Mouse (Mus musculus) natural killer cell, adult 2 months (primary cell): ENCODE measurements around the gene Pde11a.

Experiments
- DNase-seq, 2 experiments: peaks; one replicate each; pipeline ENCODE4 v3.0.0; 2022; ENCODE audit warnings: low spot score in 2 of 2

The Pde11a gene

DNA sequence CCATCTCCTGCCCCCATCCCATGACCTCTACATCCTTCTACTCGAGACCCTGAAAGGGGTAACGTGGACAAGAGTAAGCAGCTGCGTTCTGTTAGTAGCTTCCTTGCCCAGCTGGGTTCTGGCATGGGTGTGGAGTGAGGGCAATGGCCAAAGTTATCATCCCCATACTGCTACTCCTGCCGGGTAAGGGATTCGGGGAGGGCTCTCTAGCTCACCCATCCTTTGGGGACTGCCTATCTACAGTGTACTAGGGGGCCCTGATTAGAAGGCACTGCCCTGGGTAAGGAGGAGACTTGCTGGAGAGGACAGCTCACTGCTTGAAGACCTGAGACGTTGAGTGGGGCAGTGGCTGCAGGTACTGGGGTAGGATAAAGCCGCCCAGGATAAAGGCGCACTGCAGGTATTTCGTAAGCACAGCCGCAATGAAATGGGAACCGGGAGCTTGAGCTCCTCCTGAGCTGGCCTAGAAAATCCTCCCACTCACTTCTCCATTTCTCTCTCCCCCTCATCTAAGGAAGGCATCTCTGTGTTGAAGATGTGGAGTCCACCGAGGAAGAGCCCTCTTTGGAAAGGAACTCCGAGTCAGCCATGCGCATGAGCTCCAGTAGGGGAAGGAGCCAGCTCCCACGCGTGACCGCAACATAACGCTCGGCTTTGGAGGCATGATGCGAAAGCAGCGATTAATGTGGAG is 15.2 kb downstream of the Pde11a start:
- no peak for DNase-seq

DNA sequence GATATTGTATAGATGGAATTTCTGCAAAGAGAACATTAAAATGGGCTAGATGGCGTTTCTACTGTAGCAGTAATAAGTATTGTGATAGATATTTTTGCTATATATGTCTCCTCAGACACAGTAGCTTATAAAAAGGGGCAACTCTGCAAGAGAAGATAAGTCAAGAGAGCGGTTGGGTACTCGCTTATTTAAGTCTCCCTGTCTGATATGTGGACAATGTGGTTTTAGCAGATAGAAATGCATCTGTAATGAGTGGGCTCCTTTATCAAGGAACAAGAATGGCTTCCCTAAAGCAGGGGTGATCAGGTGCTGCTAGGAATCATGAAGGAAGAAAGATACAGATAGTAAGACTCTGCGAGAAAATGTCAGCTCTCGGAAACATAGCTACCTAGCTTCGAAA is 18.2 kb downstream of the Pde11a start:
- no peak for DNase-seq

DNA sequence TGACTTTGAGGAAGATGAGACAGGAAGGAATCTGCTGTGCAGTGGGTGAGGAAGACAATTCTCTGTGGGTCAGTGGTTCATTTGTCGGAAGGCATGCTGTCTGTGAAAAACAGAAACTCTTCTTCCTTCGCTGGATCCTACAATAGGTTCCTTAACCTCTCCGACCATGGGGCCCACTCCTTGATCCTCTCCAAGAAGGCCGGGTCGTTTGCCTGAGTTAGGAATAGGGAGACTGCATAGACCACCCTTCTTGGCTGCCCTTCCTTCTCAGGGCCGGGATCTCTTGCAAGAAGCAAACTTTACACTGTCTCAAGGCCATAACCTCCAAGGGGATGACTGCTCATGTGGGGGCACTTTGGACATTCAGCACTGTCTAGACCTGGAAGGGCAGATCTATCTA is 19.3 kb downstream of the Pde11a start:
- DNase-seq: no peak

DNA sequence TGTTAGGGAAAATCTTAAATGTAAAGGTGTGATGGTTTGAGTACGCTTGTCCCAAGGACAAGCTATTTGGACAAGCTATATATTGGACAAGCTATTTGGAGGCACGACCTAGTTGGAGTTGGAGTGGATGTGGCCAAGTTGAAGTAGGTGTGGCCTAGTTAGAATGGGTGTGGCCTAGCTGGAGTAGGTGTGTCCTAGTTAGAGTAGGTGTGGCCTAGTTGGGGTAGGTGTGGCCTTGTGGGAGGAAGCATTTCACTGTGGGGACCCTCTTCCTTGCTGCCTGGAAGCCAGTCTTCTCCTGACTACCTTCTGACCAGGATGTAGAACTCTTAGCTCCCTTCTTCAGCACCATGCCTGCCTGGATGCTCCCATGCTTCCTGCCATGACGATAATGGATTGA is 50.9 kb downstream of the Pde11a start:
- no peak for DNase-seq

DNA sequence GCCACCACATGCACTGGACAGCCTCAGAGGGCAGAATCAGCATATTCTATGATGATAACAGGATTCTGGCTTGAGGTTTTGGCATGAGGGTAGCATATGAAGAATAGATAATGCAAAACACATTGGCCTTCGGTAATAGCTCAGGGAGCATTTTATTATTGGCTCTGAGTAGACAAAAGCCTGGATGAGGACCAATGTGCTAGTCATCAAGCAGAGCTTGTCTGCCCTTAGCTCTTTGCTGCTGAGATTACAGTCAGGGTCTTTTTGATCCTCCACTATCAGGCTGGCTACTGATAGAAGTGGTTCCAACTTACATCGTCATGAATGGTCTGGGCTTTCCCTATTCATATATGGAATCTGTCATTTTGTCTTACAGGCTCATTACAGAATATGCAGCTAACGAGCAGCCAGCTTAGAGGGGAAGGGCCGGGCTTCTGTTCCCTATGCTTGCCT is 52.3 kb downstream of the Pde11a start:
- DNase-seq: no peak

DNA sequence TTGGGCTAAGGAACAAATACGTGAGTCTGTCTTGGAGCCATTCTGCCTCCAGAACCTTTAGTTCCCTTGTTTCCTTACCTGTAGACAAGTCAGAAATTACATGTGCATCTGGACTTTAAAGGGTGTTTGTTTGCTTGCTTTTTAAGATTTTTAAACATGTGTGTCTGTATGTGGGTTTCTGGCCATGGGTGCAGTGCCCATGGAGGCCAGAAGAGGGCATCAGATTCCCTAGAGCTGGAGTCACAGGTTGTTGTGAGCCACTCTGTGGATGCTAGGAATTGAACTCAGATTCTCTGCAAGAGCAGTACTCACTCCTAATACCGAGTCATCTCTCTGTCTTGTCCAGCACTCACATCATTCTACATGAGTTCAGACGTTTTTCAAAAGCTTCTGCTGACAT is 53.4 kb downstream of the Pde11a start:
- no peak for DNase-seq

DNA sequence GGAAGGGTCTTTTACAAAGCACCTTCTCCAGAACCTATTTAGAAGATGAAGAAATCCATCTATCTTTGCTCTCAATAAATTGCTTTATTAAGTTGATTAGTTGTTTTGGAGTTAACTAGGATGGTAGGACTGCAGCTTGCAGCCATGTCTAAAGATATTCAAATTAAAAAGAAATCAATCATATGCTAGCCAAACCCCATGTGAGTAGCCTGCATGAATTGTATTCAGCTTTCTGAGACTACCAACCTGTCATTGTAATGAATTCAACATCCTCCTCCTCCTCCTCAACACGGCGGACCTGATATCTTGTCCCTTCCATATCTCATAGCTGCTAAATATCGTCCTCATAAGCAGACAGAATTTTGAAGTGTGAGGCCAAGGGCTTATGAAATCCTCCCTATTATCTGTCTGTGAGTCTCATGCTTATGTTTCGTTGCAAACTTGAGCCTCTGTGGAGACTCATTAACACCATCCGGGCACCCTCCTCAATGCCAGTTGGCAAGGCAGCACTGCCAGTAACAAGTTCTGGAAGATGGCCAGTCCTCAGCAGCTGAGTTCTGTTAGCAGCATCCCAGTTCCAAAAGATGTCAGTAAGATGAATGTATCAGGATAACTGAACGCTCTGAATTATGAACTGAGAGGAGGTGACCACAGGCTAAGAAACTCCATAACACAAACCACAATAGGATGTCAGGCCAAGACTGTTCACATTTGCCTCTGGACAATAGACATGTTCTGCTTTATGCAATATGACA is 55.0 kb downstream of the Pde11a start:
- DNase-seq: no peak

DNA sequence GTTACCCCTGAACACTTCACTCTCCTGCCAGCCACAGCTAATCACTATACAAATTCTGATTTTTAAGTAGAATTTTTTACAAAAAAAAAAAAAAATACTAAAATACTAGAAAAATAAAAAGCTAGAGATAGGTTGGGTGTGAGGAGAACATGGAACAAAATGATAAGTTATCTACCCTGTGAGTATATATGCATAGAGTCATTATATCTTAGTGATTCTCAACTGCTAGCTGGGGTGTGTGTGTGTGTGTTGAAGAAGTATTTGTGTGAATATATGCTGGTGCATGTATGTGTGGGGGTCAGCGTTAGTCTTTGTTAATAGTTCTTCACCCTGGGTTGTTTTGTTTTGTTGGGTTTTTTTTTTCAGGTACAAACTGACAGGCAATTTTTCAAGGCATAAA is 69.1 kb downstream of the Pde11a start:
- no peak for DNase-seq

DNA sequence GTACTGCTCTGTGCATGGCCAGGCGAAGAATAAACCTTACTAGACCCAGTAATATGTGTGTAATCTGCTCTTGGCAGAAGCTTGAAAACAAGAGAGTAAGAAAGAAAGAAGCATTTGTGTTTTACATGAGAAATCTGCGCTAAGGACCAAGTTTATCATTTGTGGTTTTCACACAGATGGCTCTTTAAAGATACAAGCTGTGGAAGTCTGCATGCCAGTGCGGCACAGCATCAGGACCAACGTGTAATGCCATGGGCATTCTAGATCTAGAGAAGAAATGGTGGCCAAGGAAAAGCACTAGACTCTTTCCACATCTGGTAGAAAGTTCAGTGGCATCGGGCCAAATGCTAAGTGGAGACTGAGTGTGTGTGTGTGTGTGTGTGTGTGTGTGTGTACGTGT is 71.2 kb downstream of the Pde11a start:
- no peak for DNase-seq

DNA sequence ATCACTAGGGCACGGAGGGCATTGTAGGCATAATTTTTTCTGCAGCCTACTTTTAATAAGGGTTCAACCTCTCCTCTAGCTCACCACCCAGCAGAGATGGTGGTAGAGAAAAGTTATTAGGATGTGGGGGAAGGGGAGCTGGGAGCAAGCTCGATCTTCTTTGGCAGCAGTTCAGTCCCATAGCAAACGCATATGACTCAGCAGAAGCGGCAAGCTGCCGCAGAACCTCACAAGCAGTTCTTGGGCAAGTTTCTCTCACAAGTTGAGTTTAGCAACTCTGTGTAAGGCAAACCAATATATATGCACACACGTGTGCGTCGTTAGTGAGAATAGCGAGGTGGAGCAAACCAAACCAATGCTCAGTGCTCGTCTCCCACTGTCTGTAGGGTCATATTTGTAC is 72.0 kb downstream of the Pde11a start:
- DNase-seq: no peak

DNA sequence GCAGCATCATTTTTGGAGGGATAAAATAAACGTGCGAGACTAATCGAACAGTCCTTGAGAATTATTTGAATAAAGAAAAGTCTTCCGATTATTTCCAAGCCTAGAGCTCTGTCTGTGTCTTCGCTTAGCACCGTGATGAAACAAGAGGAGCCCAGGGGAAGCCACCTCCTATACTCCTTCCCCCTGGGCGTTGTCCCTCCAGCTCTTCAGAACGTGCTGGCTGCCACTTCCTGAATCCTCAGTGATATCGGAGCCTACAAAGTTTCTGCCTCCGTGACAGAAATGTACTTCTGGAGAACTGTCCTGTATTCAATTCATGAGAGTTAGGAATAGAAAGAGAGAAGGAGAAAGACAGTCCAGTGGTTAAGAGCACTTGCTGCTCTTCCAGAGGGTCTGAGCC is 74.3 kb downstream of the Pde11a start:
- no peak for DNase-seq

DNA sequence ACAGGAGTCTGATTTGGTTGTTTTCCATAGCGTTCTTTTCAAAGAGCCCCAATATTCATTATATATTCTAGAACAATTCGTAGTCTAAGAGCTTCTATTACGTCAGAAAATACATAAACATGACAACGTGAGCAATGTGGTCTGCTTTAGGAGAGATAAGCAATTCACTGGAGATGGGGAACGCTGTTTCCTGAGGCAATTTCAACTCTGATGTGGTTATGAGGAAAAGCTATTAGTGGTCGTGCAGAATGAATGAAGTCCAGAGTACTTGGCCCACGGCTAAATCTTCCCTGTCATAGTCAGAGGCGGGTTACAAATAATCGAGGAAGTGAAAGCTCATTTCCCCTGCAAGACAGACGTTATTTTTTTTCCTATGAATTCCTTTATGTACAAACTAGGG is 75.9 kb downstream of the Pde11a start:
- DNase-seq: no peak

DNA sequence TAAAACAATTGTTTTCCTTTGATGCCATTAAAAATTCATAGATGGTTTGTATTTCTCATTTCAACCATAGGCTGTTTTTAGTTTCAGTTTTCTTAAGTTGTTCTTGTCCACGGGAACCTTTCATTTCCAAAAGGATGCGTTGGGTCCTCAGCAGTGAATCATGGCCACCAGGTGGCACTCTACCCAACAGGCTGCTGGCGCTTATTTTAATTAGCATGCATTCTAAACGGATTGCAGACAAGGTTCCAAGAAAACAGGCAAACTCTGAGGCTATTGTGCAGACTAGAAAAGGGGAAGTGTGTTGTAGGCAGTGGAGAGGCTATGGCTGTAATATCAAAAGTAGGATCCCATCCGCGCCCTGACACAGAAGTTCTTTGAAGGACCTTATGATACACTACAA is 83.7 kb downstream of the Pde11a start:
- peak in 1 of 2 experiments; percentile 1 for DNase-seq

DNA sequence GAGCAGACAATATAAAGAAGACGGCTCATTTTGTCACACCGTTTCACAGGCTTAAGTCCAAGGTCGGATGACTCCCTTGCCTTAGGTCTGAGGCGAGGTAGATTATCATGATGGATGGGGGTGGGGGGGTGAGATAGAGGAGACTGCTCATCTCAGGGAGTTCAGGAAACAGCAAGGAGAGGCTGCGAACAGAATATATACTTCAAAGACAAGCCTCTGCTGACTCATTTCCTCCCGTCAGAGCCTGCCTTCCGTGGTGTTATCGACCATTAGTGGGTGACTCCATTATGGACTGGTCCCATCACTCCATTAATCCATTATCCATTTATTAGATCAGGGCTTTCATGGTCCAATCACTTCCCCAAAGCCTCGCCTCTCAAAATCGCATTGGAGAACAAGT is 87.2 kb downstream of the Pde11a start:
- no peak for DNase-seq

DNA sequence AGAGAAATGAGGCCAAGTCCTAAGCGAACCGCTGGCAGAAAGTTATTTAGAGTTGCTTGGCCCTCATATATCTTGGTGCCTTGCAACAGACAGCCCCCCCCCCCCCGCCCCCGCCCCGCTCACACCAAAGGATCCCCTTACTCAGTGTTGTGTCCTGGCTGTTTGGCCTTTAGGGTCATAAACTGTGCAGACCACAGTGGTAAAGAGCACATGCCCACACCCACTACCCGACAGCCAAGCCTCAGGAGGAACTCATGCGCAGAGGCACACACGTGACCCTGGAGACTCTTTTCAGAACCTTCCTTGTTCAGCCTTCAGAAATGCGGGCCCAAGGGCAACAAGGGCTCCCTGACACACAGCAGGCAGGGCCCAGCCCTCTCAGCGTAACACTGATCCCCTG is 90.3 kb downstream of the Pde11a start:
- no peak for DNase-seq

DNA sequence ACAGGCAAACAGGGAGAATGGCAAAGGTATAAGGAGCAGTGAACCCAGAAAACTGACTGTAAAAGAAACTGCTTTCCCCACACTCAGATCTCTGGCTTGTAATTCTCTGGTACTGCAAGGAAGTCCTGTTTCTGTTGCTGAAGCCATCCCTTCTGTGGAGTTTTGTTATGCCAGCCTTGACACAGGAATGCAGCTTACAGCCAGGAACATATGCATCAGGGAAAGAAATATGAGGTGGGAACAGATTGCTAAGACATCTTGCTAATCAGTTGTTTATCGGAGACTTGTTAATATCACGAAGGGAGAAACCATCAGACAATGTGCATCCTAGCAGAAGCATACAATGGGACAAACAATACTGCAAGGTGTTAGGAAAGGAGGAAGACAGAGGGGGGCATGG is 99.4 kb downstream of the Pde11a start:
- no peak for DNase-seq

DNA sequence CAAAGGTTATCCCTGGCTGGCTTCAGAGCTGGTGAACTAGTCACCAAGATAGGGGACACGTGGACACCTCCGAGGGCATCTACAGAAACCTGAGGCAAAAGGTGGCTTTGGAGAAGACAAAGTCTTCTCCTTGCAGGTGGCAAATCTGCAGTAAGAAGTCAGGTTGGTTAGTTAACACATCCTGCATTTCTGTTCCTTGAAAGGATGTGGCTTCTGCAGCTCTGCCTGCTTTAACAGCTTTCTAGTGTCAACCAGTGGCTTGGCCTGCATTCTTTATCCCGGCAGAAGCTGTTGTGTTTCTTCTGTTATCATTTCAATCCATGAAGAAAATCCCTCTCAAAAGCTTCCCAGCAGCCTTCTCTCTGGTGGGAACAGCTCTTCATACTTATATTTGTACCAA is 100.1 kb downstream of the Pde11a start:
- no peak for DNase-seq

DNA sequence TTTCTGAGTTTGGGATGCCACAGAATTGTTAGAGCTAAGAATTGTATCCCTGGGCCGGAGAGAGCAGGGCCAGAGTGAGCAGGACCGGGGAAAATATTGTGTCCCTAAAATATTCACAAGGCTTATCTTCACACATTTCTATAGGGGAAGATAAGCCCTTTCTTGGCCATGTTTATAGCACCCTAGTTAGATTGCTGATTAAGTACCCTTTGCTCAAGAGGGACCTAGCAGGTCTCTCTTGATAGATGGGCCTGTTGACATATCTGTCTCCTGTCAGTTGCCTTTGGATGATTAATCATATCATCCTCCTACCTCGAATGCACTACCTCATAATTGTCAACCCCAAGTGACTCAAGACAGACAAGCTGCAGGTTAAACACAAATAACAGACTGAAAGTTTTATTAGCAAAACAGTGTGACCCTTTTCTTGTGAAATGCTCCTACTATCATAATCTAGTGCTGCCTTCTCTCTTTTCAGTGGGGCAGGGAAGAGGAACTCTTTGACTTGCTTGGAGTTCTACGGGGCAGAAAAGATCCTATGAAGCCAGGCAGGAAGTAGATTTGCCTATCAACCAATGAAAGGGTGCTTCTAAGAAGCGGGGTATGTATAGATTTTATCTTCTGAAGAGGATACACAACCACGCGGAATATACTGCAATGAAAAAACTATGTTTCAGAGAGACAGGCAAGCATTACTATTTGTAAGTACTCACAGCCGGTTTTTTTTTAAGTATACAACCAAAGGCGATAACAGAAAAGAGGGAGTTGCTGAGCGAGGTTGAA is 100.7 kb downstream of the Pde11a start:
- DNase-seq: no peak

DNA sequence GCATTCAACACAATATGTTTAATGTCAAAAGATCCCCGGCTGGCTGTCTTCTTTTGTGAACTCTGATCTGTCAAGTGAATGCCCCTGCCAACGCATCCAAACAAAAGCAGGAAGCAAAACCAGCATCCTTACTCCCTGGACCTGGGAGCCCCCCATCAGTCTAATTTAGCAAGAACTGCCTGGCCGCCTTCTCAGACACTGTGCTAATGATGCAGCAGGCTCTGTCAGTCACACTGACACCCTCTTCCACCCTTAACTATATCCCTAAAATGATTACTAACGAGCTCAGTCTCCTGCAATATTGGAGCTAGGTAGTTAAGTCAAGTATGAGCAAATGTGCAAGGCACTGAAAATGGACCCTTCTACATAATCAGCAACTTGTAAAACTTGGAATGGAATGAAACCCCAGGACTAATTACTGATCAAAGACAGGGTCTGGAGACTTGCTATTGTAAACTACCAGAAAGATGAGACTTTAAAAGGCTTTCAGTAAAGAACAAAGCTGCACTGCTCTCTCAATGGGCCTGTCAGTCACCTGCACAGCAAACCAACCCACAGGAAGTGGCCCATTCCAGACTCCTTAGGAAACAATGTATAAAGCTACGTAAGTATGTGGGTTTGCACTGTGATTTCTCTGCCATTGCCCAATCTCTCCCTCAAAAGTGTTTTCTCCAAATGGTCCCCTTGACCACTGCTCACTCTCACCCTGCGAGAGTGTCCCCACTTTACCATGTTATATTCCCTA is 118.0 kb downstream of the Pde11a start:
- DNase-seq: no peak

DNA sequence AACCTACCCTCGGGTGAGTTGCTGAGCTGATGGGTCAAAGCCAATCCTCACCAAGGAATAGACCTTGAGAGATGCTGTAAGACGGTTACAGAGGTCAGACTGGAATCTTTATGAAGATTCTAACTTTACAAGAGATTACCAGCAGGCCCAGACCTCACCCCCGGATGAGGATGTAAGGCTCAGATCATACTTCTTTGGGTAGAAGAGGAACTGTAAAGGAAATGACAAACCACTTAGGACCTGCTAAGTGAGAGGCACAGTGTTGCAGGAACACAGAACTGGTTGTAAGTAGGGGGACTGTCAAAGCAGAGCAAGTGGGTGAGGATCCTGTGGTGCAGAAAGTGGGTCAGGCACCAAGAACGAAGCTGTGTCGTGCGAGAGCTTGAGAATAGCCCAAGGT is 119.0 kb downstream of the Pde11a start:
- DNase-seq: no peak

DNA sequence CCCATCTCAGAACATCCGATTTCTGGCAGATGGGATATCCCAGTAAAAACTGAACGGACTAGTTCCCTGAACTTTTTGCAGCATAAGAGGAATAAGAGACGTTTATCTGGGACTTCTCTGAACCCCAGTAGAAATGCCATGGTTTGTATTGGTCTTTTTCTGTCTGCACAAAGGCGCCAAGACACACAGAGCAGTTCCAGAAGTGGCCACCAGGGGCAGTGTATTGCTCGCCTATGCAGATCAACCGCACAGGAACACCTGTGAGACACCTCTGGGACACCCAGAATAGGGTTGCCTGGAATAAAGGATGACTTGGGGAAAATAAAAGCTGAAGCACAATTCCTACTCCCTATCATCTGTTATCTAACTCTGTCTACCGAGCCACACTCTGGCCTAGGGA is 122.4 kb downstream of the Pde11a start:
- DNase-seq: peak in 1 of 2 experiments; percentile 22

DNA sequence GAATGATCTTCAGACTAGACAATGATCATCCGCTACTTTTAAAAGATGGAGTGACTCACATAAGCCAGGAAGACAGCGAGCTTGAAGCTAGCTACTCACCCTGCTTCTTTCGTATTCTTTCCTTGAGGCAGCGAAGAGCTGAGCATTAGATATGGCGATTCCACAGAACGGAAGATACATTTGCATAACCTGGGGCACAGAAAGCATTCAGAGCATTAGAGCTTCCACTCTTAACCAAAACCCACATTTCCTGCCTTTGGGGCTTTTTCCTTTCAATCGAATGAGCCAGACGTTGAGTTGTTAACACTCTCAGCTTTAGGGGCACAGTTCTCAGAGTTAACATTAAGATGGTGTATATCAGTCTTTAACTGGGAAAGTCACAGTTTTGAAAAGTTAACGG is 123.4 kb downstream of the Pde11a start:
- DNase-seq: no peak
